Mouse (Mus musculus): ENCODE results near the gene Gtf2h2.
"Not testable (repeated sequence)": the region's sequence is repeated elsewhere in the genome, so short reads cannot be mapped to it uniquely, and the experiment has no call there.

GRCm38 (mm10) chr13:100419958-100420357, 72.4 kb downstream of the Gtf2h2 start:
- TF ChIP-seq CTCF (IDR thresholded peaks at IDR 0.05; ENCODE audit: extremely low read depth, insufficient read length, insufficient replicate concordance, low read depth, low read length); POLR2A (IDR thresholded peaks at IDR 0.05; ENCODE audit: low read depth, low read length): not testable (repeated sequence)

Measured in small intestine, adult 2 months (tissue).